Mouse (Mus musculus) frontal cortex, postnatal 10 days (tissue): ENCODE results near the gene Dusp22.

Experiments
- DNase-seq, 2 experiments: peaks; one replicate each; pipeline ENCODE4 v3.0.0; 2022; ENCODE audit warnings: low spot score in 2 of 2, mixed read lengths in 1 of 2

The Dusp22 gene

DNA sequence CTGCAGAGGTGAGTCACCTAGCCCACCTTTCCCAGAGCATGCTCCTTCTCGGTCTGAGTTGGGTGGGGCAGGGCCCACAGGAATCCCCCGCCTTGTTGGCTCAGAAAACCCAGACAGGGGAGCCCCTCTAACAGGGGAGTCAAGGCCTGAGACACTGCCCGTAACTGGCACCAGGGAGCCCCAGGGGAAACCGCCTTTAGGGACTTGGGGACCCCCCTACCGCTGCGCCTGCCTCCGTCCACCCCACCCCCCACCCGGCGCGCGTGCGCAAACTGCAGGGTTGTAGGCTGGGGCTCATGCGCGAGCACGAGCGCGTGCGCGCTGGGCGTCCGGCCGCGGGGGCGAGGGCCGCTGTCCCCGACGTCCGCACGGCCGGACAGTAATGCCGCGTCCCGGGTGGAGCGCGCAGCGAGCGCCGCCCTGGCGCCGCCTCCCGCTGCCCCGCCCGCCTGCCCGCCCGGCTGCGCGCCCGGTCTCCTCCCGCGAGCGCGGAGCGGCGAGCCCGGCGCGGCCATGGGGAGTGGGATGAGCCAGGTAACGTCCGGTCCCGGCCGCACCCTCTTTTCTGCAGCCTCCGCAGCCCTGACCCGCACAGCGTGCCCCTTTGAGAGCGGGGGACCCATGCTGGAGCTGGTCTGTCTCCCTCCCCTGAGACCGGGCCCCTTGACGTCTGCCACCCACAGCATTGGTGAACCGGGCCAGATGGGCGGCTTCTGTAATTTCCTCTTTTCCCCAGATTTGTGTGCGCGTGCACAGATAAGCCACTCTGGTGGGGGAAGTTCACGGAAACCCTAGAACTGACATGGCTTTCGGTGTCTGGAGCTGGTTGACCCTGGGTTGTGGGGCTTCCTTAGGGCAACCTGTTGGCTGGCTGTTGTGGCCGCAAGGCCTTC lies at the start of gene Dusp22:
TSS of gene Dusp22 (plus strand) at position 387 of the 893 bp plus-strand sequence.
- DNase-seq: peak; percentile 76 to 85

DNA sequence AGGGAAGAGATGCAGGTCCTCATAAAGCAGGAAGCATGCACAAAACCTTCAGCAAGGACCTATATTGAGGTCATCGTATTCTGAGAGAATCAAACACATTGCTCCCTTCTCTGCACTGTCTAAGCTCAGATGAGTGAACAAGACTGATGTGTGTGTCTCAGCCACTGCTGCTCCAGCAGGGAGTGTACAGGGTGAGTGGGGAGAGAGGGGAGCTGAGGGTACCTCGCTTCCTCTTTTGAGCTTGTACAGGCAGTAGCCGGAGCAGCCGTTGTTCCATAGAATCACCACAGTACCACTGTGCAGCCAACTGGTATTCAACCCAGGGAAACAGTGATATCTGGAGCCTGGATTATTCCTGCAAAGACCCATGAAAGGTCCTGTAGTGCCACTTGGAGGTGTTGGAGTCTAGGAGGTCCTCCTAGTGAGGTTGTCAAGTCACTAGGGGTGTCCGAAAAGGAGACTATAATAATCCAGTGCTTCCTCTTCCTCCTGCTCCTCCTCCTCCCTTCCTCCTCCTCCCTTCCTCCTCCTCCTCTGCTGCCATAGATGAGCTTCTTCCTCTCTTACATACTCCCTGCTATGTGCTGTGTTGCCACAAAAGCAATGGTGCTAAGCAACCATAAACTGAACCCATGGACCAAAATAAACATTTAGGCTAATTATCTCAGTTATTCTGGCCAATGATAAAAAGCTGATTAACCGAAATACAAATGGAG lies 47.6 kb upstream of the Dusp22 start:
- DNase-seq: no peak

DNA sequence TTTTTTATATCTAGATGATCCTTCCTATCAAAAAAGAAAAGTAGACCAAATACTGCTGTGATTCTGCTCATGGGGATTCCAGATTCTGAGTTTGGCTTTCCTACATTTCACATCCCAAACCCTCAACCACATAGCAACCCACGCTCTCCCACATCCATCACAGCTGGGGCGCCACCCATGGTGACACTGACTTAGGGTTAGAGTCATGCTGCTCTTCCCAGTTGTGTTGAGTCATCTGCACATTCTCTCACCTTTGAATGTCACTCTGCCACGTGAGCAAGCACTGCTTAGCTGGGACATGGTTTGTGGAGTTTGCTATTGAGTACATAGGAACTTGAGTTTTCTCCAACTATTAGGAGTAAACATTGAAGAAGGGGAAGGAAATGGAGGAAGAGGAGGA lies 40.1 kb upstream of the Dusp22 start:
- no peak for DNase-seq

DNA sequence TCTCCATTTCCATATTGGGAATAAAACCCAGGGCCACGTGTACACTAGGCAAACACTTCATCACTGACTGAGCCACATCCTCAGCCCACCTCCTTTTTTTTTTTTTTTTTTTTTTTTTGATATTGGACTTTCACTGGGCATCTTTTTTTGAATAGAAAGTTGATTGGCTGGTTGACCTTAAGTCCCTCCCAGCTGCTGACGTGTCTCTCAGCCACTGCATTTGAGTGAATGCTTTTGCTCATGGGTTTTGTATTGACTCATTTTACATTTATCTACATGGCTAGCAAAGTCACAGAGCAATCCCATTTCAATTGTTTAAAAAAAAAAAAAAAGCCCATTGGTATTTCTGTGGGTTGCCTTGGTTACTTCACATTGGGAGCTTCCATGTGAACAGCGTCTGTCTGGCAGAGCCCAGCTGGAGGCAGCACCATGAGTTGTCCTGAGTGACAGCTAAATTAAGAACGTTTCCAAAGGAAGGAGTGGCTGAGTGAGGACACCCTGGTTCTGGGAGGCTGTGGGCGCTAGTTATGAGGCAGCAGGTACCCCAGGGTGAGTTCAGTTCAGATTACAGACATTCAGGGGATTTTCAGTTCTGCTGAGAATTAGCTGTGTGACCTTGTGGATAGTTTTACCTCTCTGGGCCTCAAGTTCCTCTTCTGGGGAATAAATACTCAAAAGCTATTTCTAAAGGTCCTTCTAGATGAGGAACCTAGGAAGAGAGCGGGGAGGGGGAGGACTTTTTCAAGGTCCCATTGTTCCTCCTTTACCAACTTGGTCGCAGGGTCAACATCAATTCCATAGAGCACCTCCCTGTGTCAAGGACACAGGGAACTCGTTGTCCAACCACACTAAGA lies 31.4 kb upstream of the Dusp22 start:
- DNase-seq: peak; percentile 26 to 38

DNA sequence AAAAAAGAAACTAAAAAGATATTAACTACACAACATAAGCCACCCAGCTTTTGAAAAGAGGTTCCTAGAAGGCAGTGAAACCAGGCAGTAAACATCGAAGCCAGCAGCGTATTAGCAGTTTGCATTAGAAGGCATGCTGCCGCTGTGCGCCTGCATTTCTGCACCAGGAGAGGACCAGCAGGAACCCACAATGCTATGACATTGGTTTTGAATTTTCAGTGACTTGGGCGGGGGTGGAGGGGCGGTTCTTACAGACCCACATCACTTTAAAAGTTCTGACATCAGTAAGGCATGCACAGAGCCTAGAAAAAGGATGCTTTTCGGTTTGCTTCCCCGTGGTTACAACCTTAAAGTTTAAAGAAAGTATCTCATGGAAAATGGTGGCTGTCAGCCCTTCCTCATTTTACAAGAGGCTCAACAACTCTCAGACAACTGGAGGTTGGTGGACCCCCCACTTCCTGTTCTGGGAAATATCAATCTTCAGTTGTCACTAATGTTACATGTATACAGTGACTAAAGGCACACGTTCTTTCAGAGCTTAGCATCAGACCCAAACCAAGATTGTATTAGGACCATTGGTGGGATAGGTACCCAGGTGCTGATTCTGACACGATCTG lies 29.9 kb upstream of the Dusp22 start:
- DNase-seq: no peak

DNA sequence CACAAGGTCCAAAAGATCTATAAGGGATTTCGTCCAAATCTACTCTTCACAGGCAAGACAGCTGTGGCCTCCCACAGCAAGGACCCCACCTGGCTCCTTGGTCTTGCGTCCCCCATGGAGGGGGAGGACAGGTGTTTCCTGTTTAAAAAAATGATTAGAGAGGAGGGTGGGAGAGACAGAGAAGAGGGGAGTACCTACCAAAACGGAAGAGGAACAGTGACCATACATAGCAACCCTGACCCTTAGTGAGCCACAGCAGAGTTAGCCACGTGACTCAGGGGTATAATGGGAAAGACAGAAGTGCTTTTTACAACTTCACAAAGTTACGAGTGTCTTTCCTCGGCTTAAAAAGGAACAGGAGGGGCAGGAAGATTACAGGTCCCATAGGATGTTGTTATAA lies 26.8 kb upstream of the Dusp22 start:
- no peak for DNase-seq

DNA sequence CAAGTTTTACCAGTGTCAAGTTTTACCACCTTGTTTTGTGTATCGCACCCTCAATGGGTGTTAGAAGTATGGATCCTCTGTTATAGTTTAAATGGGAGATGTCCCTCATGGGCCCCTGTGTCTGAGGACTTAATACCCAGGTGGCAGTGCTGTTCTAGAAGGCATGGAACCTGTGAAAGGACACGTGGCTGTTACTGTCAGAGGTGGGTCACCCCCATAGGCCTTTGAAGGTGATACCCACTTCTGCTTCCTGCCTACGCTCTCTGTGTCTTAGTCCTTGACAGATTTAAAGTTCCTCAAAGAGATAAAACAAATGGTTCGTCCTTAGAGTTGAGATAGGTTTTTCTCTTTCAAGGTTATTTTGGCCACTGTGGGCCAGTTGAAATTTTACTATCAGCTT lies 23.3 kb upstream of the Dusp22 start:
- no peak for DNase-seq

DNA sequence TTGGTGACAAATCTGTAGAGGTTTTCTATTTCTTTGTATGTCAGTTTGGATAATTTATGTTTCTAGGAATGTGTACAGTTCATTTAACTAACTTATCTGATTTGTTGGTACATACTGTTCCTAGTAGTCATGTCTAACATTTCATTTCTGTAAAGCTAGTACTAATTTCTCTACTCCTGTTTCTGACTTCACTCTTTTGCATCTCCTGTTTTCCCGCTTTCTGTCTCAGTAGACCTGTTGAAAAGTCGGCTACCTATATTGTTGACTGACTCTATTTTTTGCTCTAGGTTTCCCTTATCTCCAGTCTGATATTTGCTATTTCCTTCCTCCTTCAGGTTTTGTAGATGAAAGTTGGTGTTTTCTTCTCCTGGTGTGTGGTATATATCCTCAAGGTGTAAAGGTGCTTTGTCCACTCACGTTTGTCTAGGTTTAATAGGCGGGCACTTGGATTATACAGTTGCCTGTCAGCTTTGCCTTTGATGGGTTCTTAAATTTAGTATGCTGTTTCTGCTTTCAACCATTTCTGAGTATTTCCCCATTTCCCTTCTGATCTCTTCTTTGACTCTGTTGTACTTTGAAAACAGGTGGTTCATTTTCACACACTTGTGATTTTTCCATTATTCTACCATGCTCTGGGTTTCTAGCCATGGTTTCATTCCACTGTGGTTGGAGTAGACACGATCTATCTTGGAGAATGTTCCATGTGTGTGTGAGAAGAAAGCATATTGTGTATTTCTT lies 21.3 kb upstream of the Dusp22 start:
- no peak for DNase-seq

DNA sequence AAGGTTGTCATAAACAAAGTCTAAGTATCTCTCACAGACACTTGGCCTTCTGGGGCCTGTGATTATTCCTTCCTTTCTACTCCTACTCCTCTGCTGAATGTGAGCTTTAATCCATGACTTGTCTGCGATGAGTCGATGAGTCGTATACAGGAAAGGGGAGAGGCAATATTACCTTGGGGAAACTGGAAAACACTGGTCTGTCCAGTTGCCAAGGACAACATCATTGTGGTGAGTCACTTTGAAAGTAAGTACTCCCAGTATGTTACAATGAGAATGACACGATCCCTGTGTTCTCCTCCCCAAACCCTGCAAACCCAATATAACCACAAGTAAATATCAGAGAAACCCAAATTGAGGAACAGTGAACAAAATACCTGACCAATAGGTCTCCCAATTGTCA lies 17.7 kb upstream of the Dusp22 start:
- no peak for DNase-seq

DNA sequence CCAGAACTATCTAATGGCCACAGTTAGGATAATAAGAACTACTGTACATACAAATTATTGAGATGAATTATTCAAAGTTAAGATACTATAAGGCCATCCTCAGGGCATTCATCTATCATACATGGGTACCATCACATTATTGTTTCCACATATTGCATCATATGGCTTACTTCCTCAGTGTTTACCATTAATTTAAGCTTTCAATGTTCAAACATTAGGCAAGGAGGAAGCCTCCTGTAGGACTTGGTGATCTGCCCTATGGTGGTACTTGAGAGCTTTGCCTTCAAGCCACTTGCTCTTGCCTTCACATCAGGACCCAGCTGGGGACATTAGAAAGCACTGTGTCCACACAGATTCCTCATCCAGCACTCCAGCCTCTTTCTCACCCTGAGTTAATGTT lies 11.3 kb upstream of the Dusp22 start:
- no peak for DNase-seq

DNA sequence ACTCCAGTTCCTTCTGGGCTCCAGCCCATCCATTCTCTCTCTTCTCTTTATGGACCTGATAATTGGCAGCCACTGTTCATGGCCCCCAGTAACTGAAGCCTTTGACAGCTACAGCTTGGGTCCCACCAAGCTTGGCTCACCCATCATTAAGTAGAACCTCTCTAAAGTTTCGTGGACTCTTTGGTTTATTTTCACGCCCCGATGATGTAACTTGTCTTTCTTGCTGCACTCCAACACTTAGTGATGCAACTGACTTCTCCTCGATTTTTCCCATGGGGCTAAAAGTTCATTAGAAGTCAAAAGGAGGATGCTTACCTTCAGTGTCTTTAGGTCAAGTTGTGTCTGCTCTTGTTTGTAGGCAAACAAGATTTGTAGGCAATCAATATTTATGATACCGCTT lies 10.6 kb upstream of the Dusp22 start:
- no peak for DNase-seq

DNA sequence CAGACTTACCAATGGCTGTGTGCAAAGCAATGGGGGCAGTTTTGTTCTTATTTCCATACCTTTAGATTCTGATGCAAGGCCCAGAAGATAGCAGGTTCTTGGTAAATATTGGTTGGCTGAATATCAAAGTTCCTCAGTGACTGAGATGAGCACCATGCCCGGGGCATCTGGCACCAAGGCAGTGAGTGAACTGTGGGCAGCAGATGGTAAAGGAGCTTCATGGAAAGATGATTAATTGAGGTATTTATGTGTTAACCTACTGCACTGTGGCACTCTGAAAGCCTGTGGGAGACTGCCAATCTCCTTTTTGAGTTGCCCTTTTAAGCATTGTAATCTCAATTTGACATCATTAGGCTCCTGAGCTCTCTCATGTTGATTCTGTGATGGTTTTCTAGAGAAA lies 9.1 kb upstream of the Dusp22 start:
- DNase-seq: no peak

DNA sequence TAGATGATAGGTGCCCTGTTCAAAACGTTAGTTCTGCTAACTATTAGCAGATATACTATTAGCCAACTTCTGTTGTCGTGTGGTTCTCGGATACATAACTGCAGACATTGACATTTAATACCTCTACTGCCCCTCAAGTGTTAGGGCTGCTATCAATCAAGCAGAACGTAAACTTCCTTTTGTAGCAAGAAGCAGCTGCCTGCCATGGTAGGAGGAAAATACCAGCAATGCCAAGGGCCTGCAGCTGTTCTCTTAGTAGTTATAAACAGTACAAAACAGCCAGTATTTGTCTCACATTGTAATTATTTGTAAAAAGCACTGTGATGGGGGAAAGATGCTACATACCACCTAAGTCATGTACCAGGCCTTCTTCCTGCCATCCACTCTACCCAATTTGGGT lies 6.7 kb upstream of the Dusp22 start:
- DNase-seq: no peak

DNA sequence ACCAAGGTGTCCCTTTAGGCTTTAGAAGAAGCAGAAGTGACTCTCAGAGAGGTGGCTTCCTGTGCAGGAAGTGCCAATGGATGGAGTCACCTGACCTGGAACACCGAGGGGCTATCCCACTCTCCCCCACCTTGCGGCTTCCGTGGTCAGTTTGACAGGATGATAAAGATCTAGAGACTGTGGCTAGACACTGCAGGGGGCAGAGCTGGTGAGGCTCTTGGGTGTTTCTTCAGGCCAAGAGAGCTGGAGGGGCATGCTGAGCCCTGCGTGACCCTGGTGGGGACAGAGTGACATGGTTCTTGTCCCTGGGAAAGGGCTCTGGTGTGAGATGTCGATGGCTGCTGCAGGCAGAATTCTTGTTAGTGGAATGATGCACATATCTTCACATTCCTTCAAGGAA lies 5.3 kb upstream of the Dusp22 start:
- no peak for DNase-seq

DNA sequence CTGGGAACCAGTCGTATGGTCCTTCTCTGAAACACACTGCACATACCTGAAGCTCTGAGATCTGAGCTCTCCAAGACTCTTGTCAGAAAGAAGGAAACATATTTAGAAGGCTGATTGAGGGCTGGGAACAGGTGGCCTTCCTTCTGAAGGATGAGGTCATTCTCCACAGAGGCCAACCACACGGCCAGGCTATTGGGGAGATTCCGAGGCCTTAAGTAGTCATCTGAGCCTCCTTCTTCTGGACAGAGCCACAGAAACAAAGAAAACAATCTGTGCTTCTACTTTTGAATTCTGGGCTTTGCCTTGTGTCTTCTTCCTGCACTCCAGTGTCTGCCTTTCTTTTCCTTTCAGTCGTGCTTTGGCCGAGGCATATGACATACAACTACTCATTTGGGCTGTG lies 2.9 kb upstream of the Dusp22 start:
- DNase-seq: no peak

DNA sequence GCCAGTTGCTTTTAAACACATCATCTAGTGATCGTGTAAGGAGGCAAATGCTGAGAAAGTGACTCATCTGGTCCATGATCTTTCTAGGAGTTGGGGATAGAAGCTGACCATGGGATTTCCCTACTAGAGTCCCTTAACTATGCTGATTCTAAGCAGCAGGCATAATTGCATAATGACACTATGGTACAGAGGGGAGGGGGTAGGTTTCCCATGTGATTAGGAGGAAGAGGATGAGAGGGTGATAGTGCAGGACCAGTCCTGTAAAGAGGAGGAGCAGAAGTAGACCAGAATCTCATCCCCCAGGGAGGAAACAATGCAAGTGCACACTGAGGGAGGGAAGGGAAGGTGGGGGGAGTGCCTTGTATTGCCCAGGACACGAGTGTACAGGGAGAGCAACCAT lies 2.0 kb upstream of the Dusp22 start:
- no peak for DNase-seq

DNA sequence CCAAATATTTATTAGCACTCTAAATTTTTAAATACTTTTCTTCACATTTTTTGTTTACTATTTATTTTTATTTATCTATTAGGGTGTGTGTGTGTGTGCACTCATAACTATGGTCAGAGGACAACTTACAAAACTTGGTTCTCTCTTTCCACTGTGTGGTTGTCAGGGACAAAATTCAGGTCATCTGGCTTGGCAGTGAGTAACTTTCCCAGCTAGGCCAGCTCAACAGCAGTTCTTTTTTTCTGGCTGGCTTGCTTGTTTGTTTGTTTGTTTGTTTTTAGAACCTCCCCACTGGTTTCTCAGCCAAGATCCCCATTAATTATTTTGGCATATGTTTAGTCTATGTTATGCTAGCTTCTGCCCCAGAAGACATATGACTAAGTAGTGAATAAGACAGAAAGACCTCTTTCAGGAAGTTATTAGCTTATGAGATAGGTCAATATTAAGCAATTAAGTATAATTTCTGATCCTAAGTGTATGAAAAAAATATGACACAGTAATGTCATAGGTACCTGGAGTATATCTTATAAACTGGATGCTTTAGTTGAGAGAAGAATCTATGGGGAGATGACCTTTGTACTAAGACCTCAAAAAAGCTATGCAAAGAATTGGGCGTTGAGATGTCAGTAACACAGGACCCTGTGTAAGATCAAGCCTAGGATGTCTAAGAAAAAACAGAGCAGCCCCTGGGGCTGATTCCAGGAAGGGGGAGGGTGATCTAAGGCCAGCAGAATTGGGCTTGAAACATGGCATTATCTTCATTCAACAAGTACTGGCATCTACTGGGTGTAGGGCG lies 1.4 kb upstream of the Dusp22 start:
- DNase-seq: no peak

DNA sequence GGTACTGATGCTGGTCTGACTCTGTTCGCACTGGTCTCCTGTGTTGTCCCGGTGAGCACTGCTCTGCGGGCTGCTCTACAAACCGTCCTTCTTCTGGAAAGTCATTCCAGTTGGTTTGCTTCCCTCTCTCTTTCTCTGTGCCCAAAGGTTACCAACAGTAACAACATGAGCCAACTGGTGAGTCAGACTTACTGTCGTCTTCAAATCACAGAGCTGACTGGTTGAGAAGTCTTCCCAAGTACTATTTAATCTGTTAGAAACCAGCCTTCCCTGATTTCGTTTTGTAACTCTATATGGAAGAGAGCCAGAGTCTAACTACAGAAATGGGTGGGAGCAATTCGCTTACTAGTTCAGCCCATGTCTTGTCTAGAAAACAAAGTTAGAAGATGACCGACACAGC lies 5.5 kb downstream of the Dusp22 start:
- no peak for DNase-seq

DNA sequence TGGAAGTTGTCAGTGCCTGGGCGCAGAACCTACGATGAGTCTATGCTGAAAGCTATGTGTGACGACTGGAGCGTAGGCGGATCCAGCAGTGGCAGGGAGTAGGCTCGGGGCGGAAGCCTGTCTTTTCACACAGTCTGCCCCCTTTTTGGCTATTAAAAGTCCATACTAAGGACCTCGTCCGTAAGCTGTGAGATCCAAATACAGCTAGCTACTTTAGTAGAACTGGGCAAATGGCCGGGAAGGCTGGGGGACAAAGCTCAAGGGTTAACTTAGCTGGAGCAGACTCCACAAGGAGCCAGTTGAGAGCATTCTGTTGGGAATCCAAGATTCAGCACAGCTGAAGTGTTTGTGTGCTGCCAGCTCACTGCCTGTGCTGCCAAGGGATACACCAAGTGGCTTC lies 6.7 kb downstream of the Dusp22 start:
- DNase-seq: peak in 1 of 2 experiments; percentile 37

DNA sequence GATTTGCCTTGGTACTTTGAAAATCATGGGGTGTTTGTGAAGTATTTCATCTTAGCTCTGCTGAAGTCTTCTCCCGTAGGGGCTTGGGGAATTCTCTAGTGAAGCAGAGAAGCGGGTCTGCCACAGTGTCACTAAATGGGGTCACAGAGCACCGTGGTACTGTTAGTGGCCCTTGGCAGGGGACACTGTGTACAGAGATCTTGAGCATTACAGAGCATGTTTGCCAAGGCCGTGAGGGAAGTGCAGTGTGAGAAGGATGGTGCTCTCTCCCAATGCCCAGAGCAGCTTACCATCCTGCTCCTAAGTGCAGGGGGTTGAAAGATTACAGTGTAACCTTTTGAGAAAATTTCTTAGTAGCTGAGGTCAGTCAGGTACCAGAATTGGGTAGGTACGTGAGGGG lies 8.5 kb downstream of the Dusp22 start:
- DNase-seq: no peak
